Mouse (Mus musculus) mesoderm, embryonic 11.5 days (tissue): ENCODE data around the gene Sash1.
A peak's percentile ranks its signal among the peaks of the same experiment; 100 is the strongest.

ENCODE experiments used
- DNase-seq: peaks from one replicate; pipeline ENCODE4 v3.0.0-alpha.2; 2012; ENCODE audit warnings: low read depth, low spot score

Sash1 gene

DNA sequence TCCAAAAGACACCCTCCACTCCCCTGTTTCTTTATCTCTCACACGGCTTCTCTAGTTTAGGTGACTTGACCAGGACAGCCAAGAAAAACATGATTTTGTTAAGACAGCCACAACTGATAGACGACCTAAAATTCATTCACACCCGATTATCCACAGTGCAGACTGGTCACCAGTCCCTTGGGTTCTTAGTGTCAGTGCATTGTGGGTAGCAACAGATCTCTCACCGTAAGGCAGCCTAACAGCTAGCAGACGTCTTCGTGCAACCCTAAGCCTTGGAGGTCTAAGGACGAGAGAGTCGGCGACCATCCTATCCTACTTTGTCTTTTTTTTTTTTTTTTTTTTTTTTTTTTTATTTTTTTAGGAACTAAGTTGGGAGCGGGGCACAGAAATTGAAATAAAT, 34.2 kb downstream of the Sash1 start:
- DNase-seq: no peak

GRCm38 (mm10) chr10:8847974-8848373, 37.9 kb downstream of the Sash1 start:
- no peak for DNase-seq

DNA sequence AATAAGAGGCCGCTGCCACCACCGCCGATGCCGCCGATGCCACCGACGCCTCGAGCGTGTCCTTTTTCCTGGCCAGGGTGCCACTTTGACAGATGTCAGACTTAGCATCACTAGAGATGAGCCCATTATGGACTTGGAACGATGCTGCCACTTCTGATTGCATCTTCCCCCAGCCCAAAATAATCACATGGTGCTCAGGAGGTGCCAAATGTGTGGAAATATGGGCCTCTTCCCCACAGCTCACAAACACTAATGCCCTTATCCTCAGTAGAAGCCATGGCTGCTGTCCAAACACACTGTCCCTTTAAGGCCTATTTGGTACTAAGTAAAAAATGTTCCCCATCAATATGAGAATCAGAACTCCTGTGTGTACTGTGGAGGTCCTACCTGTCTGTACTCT, 39.6 kb downstream of the Sash1 start:
- no peak for DNase-seq

- DNase-seq: no peak
Measured at GRCm38 (mm10) chr10:8845230-8845770, 40.6 kb downstream of the Sash1 start.

DNA sequence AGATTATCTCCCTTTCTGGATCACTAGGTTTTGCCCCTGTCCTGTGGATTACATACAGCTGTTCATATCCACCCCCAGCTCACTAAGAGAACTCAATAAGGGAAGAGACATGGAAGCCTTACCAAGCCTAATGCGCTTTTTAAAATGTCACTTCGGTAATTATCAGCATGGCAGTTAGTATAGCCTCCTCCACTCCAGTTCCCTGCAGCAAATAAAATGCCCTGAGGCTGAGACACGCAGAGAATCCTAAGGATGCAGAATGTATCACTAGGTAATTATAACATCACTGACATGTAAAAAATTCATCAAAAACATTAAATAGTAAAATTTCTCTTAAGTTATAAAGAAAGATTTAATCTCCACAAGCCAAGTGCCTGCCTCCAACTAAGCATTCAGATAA, 45.9 kb downstream of the Sash1 start:
- no peak for DNase-seq

DNA sequence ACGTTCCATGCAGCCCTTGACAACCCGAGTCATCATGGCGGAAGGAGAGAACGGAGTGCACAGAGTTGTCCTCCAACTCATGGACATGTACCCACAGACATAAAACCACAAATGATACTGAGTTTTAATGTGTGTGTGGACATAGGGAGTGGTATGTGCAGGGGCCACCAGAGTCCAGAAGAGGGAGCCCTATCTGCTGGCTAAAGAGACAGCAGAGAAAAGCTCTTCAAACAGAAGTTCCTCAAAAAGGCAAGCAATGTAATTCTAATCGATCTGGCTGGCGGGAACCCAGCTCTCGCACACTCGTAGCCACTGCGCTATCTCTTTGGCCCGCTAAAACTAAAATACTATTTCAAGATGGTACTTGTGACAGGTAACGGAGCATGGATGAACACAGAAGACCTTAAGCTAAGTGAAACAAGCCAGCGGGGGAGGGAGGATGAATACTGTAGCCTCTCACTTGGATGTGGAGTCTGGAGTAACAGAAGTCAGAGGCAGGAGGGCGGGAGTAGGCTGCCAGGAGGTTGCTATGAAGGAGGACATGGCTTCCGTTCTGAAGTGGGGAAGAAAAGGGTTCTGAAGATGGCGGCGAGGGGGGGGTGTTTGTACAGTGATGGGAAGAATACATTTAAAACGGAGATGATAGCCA, 51.9 kb downstream of the Sash1 start:
- DNase-seq: no peak

- no peak for DNase-seq
Measured at GRCm38 (mm10) chr10:8826303-8826702, 59.6 kb downstream of the Sash1 start.

- DNase-seq: peak; percentile 37
Measured at GRCm38 (mm10) chr10:8825874-8826273, 60.0 kb downstream of the Sash1 start.

DNA sequence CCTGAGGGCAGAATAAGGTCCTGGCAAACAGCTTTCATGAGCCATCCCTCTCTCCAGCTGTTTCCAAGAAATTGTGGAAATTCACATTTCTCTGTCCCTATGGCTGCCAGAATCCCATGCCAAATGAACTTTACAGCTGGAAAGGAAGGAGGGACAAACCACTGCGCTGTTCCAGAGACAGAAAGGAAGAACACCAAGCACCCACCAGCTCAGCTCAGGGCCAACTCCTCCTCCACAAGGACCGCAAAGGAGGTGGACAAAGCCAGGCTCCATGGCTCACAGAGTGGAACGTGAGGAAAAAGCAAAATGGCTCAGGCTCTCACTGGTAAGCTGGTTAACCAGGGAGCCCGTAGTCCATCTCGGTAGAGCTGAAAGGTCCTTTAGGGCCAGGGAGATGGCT, 67.8 kb downstream of the Sash1 start:
- DNase-seq: no peak

DNA sequence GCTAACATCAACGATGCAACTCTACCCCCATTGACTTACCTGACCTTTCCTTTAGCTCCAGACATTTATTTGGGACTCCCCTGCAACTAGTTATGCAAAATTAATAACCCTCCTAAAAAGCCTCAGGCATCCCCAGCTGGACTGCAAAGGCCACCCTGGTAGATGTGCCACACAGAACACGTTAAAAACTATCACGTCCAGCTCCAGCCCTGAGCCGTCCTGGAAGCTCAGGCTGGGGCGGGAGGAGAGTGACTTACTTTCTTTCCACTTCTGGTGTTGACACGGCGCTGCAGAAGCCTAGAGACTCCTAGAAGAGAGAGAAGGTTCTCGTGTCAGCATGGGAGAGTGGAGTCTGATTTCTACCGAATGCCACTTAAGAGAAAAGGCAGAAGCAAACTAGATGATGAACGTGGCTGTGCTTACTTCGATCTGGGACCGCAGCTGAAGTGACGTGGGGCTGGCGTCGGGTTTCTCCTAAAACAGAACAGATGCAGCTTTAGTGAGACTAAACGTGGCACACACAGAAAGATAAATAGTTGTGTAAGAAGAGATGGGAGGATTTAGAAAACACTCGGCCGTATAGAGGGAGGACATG, 71.8 kb downstream of the Sash1 start:
- peak; percentile 55 for DNase-seq

DNA sequence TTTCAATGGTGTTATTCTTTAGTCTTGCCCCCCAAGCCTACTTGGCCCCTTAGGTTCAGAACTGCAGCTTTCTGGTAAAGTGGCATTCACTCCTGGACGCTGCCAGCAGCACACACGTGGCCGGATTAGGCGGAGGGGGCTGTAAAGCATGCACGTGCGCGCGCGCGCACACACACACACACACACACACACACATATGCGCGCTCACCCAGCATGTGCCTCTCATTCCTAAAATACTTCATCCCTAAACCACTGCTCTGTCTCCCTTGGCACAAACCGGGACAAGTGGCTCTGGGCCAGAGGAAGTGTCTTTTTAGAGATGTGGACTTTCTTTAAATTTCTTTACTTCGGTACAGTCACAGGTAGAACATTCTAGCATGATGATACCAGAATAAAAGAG, 72.6 kb downstream of the Sash1 start:
- DNase-seq: no peak

DNA sequence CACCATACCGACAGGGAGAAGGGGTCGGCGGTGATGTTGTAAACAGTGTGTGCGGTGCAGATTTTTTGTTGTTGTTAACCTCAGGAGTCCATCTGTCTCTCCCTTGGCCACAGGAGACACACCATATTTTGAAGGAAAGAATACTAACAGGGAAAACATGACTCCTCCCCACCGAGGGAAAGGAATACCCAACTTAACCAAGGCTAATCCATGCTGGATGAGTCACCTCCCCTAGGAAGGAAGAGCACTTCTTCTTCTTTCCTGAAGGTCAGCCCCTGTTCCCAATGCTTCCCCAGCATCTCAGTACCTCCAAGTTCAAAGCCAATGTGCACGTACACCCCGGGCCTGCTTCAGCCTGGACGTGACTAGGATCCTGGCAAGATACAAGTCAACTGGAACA, 73.1 kb downstream of the Sash1 start:
- DNase-seq: no peak

DNA sequence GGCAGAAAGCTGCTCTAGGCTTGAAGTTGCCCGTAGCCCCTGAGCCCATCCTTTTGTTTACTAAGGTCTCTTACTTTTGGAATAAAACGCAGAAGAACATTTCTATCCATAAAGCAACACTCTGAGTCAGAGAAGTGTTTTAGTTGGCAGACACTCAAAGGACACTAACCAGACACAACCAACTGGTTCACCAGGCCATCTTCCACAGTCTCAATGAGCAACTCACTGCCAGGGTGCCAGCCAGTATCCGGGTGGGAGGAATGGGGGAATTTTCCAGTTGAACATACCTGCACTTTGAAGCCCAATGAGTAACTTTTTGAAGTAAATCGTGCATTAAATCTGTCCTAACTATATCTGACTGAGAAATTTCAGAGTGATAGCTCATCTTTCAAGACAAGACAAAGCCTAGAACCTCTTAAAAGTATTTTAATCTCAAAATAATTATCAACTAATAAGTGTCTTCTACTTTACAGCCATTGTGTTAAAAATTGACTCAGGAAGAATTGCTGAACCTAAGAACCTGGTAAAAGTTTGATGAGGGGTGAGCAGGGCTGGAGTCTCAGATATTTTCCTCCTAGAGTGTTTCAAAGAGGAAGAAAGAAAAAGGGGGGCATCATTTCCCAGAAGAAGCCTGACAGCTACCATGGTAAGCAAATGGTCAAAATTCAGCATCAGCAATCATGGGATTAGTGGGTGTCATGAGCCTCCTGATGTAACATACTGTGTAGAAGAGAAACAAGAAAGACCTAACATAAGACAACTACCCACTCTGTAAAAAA, 74.4 kb downstream of the Sash1 start:
- DNase-seq: no peak

DNA sequence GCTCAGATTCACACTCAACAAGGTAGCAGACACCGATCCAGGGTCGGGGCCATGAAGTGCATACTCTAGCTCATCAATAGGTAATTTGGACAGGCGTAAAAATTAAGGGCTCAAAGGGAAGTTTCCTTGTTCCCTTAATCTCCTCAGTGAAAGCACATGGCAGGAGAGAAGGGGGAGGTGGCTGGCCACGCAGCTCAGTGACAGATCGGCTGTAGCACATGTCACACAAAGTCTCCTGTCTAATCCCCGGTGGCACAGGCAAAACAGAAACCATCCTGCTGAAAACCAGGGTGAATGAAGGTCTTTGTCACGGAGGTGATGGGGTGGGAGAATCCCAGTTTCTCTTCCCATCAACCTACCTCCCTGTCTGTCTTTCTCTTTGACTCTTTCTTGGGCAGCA, 75.4 kb downstream of the Sash1 start:
- DNase-seq: no peak

DNA sequence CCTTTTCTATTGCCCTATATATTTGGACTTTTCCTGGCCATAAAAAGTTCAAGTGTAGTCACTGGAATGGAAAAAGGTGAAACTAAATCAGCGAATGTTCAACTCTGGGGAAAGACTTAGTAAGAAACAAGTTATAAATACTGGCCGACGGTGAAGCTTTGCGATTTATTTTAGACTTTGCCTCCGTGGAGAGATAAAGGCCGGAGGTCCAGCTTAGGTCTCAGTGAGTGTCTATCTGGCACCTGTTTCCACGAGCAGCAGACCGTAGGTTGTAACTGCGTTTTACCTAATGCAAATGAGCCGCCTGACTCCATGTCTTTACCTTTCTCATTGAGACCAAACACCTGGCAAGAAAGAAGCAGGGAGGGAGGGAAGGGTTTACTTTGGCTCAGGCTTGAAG, 77.5 kb downstream of the Sash1 start:
- DNase-seq: no peak

DNA sequence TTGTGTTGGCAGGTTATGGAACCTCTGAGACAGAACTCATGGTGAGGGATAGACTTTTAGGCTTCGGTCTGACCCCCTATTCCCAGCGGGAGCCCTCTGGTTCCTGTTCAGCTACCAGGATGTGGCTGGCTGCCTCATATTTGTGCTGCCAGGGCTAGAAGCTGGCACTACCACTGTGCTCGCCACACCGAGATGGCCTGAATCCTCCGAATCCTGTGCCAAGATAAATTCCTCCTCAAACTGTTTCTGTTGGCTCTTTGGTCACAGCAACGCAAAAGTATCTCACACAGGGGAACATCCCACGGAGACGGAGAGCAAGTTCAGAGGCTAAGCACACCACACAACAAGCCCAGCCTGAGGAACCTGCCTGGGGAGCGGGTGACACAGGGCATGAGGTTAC, 78.3 kb downstream of the Sash1 start:
- no peak for DNase-seq

GRCm38 (mm10) chr10:8805402-8805801, 80.5 kb downstream of the Sash1 start:
- DNase-seq: no peak

- DNase-seq: peak; percentile 76
Measured at GRCm38 (mm10) chr10:8804292-8804691, 81.6 kb downstream of the Sash1 start.

GRCm38 (mm10) chr10:8801719-8802347, 84.0 kb downstream of the Sash1 start:
- DNase-seq: no peak

DNA sequence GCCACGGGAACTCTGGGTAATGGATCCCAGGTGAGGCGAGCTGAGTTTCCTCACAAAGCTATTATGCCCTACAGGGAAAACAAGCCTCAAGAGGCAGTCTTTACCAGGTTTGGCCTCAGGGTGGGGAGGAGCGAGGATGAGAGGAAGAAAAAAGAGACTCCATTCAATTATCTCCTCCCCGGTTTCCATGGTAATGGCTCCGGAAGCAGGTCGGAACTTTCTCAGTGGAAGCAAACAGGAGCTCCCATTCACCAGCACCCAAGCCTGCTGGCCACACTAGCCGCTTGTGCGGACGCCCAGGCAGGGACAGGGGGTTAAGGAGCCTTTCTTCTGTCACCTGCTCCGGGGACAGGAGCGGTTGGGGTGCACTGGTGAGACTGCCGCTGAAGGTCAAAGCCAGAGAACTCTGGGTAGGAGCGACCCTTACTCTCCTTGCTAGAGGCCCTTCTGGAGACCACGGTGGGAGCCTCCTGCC, 84.7 kb downstream of the Sash1 start:
- peak; percentile 49 for DNase-seq

GRCm38 (mm10) chr10:8797826-8798225, 88.0 kb downstream of the Sash1 start:
- no peak for DNase-seq

DNA sequence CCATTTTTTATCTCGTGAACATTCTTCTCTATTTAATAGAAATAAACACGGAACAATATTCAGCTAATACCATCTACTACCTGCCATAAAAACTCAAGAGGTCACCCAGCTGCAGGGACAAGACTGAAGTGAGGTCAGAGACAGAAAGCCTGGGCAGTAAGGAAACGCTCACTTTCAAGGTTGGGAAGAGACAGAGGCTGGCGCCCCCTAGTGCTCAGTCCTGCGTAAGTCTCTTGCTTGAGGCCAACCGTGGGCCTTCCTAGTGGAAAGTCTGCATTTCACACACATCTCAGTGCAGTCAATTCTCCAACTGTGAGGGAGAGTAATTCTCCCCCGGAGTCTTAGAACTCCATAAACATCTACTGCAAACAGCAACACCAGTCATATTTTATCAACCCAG, 90.5 kb downstream of the Sash1 start:
- peak; percentile 71 for DNase-seq
